Mouse (Mus musculus) ES-E14 (cell line): ENCODE measurements around the gene Dock2. TPM values are rescaled to one million over a fixed set of nuclear protein-coding genes. Genes with fewer than 3 reads are reported as not detected.

ENCODE experiments used
- DNase-seq: peaks from one replicate; pipeline ENCODE4 v3.0.0-alpha.2; 2013; ENCODE audit warnings: low read depth, low spot score
- H3K27ac ChIP-seq: 2 replicates; pipeline ENCODE4 v1.5.1; 2012; ENCODE audit warnings: low read depth, mild to moderate bottlenecking, low read length, moderate library complexity, mixed read lengths; ENCODE audit not compliant: poor library complexity, insufficient read depth, severe bottlenecking
- H3K36me3 ChIP-seq: 2 replicates; pipeline ENCODE4 v1.6.1; 2012; ENCODE audit warnings: mild to moderate bottlenecking, low read length, moderate library complexity, mixed read lengths; ENCODE audit not compliant: control insufficient read depth, poor library complexity, insufficient read depth, severe bottlenecking
- H3K4me1 ChIP-seq, 2 experiments: fragments of 150-350 bp in 1 of 2; sonication (generic) in 1 of 2; 2 replicates each; pipeline ENCODE4 v1.6.1; 2012; ENCODE audit warnings: low read length in 2 of 2, mild to moderate bottlenecking in 1 of 2, mixed read lengths in 1 of 2; ENCODE audit not compliant: control insufficient read depth in 2 of 2, insufficient read depth in 2 of 2, poor library complexity in 1 of 2
- H3K4me3 ChIP-seq, 2 experiments: fragments of 150-350 bp in 1 of 2; sonication (generic) in 1 of 2; 2 replicates each; pipeline ENCODE4 v1.5.1; 2012; ENCODE audit warnings: low read length in 2 of 2, low read depth in 1 of 2, mild to moderate bottlenecking in 1 of 2, mixed read lengths in 1 of 2; ENCODE audit not compliant: insufficient read depth in 1 of 2, poor library complexity in 1 of 2, severe bottlenecking in 1 of 2
- H3K9ac ChIP-seq: 2 replicates; pipeline ENCODE4 v1.6.1; 2012; ENCODE audit warnings: low read depth, mild to moderate bottlenecking, low read length, mixed read lengths; ENCODE audit not compliant: poor library complexity, insufficient read depth, severe bottlenecking
- H3K9me3 ChIP-seq: fragments of 150-350 bp; sonication (generic); 2 replicates; pipeline ENCODE4 v1.6.1; 2012; ENCODE audit warnings: low read depth, mild to moderate bottlenecking, low read length; ENCODE audit not compliant: control insufficient read depth, insufficient read depth
- CHD2 ChIP-seq: IDR thresholded peaks from 2 replicates; pipeline ENCODE4 v1.6.1; 2014; ENCODE audit warnings: mild to moderate bottlenecking, low read depth, low read length, inconsistent platforms
- HCFC1 ChIP-seq: IDR thresholded peaks from 2 replicates; pipeline ENCODE4 v1.6.1; 2012; ENCODE audit warnings: low read length, inconsistent platforms, borderline replicate concordance; ENCODE audit not compliant: insufficient read depth
- MAFK ChIP-seq: IDR thresholded peaks from 2 replicates; pipeline ENCODE4 v1.6.1; 2014; ENCODE audit warnings: mild to moderate bottlenecking, low read depth, low read length, inconsistent platforms; ENCODE audit not compliant: insufficient read depth
- ZC3H11A ChIP-seq: IDR thresholded peaks from 2 replicates; pipeline ENCODE4 v1.6.1; 2012; ENCODE audit warnings: low read depth, mild to moderate bottlenecking, inconsistent platforms, low read length, borderline replicate concordance
- ZNF384 ChIP-seq: IDR thresholded peaks from 2 replicates; pipeline ENCODE4 v1.6.1; 2012; ENCODE audit warnings: low read depth, low read length, inconsistent platforms
- in situ Hi-C, 2 experiments: fragments of 600-800 bp; cut with MboI; formaldehyde crosslinking; loops; one replicate each; pipeline ENCODE4 v1.15.1; 2025; ENCODE audit warnings: low sequenced_read_pairs in 2 of 2, inconsistent platforms in 1 of 2; ENCODE audit not compliant: unreplicated experiment in 2 of 2
- total RNA-seq: library from RNA; depleted of rRNA; stranded (reverse); fragments of 300-350 nt; gene quantifications from 2 replicates; pipeline ENCODE4 v1.2.3, GENCODE M21; 2012

Gene Dock2
- total RNA-seq, 1 experiment: 1.7 TPM

GRCm38 (mm10) chr11:34763739-34764361, 19.8 kb downstream of the Dock2 start:
- DNase-seq: no peak
- H3K36me3 ChIP-seq: no peaks in the 10 kb centered on the region
- no peaks in the 10 kb centered on the region for H3K9me3 ChIP-seq
- in situ Hi-C loops: no loop called here
- TF ChIP-seq ZC3H11A (no peak), MAFK (no peak), ZNF384 (no peak), CHD2 (no peak), HCFC1 (no peak)
- H3K4me1 ChIP-seq: 0 out of 4 replicates have a peak, but pooled peaks cover 0 to 2% of the 10 kb centered on the region in 2 experiments
- H3K27ac ChIP-seq: no peak overlapping the region
- no peak overlapping the region for H3K4me3 ChIP-seq
- H3K9ac ChIP-seq: no peak overlapping the region

- DNase-seq: no peak
- H3K36me3 ChIP-seq: no peaks in the 10 kb centered on the region
- H3K9me3 ChIP-seq: no peaks in the 10 kb centered on the region
- TF ChIP-seq HCFC1 (no peak), CHD2 (no peak), ZC3H11A (no peak), MAFK (no peak), ZNF384 (no peak)
- H3K9ac ChIP-seq: no peak overlapping the region
- H3K27ac ChIP-seq: no peak overlapping the region
- H3K4me1 ChIP-seq: 0 out of 4 replicates have a peak, but pooled peaks cover 0 to 2% of the 10 kb centered on the region in 2 experiments
- in situ Hi-C loops: no loop called here
- no peak overlapping the region for H3K4me3 ChIP-seq
Observed at GRCm38 (mm10) chr11:34762570-34763127, 21.0 kb downstream of the Dock2 start.

GRCm38 (mm10) chr11:34762125-34762524, 21.6 kb downstream of the Dock2 start:
- Histone ChIP-seq H3K36me3 (no peaks in the 10 kb centered on the region), H3K9ac (no peak overlapping the region), H3K9me3 (no peaks in the 10 kb centered on the region), H3K4me1 (0 out of 4 replicates have a peak, but pooled peaks cover 0 to 2% of the 10 kb centered on the region in 2 experiments), H3K27ac (no peak overlapping the region), H3K4me3 (no peak overlapping the region)
- in situ Hi-C loops: no loop called here
- TF ChIP-seq MAFK (no peak), CHD2 (no peak), HCFC1 (no peak), ZNF384 (no peak), ZC3H11A (no peak)
- no peak for DNase-seq

- TF ChIP-seq HCFC1 (no peak), CHD2 (no peak), MAFK (no peak), ZC3H11A (no peak)
- Histone ChIP-seq H3K4me3 (no peak overlapping the region), H3K27ac (no peak overlapping the region), H3K9me3 (no peaks in the 10 kb centered on the region), H3K9ac (no peak overlapping the region), H3K4me1 (no peaks in the 10 kb centered on the region), H3K36me3 (no peaks in the 10 kb centered on the region)
- DNase-seq: no peak
- in situ Hi-C loops: no loop called here
Observed at GRCm38 (mm10) chr11:34759582-34759981, 24.1 kb downstream of the Dock2 start.

- H3K9me3 ChIP-seq: no peaks in the 10 kb centered on the region
- no peak for DNase-seq
- H3K27ac ChIP-seq: no peak overlapping the region
- no peak for TF ChIP-seq ZC3H11A
- no peak for TF ChIP-seq CHD2
- TF ChIP-seq HCFC1: no peak
- no peak for TF ChIP-seq MAFK
- TF ChIP-seq ZNF384: no peak
- no peak overlapping the region for H3K9ac ChIP-seq
- no peak overlapping the region for H3K4me3 ChIP-seq
- in situ Hi-C loops: no loop called here
- H3K36me3 ChIP-seq: no peaks in the 10 kb centered on the region
- peaks cover 6 to 12% of the 10 kb centered on the region in 2 experiments; a peak in 3 of 4 replicates for H3K4me1 ChIP-seq
Observed at GRCm38 (mm10) chr11:34741081-34741480, 42.6 kb downstream of the Dock2 start.
